Mouse (Mus musculus) lung, postnatal 36 days (tissue): ENCODE data around the gene Mon2.

Experiments used
- DNase-seq: peaks from one replicate; pipeline ENCODE4 v3.0.0; 2022; ENCODE audit warnings: mixed read lengths

Mon2 gene

GRCm38 (mm10) chr10:122961494-122961893 is 114.8 kb downstream of the Mon2 start:
- no peak for DNase-seq

GRCm38 (mm10) chr10:122960738-122961137 is 115.6 kb downstream of the Mon2 start:
- no peak for DNase-seq

- peak; percentile 64 for DNase-seq
These were observed 116.1 kb downstream of the Mon2 start for GRCm38 (mm10) chr10:122960216-122960615.

- DNase-seq = no peak
These were observed 117.6 kb downstream of the Mon2 start for GRCm38 (mm10) chr10:122958699-122959098.

GRCm38 (mm10) chr10:122957918-122958317 is 118.4 kb downstream of the Mon2 start:
- no peak for DNase-seq

- DNase-seq = no peak
These were observed 122.7 kb downstream of the Mon2 start for GRCm38 (mm10) chr10:122953576-122953975.

GRCm38 (mm10) chr10:122950966-122951365 is 125.3 kb downstream of the Mon2 start:
- DNase-seq = no peak

GRCm38 (mm10) chr10:122944888-122945287 is 131.4 kb downstream of the Mon2 start:
- no peak for DNase-seq

GRCm38 (mm10) chr10:122943824-122944223 is 132.5 kb downstream of the Mon2 start:
- no peak for DNase-seq

GRCm38 (mm10) chr10:122942771-122943170 is 133.5 kb downstream of the Mon2 start:
- DNase-seq = no peak
